Comparison of ENCODE assay signal across 8 mouse cellular contexts in the genomic region with DNA sequence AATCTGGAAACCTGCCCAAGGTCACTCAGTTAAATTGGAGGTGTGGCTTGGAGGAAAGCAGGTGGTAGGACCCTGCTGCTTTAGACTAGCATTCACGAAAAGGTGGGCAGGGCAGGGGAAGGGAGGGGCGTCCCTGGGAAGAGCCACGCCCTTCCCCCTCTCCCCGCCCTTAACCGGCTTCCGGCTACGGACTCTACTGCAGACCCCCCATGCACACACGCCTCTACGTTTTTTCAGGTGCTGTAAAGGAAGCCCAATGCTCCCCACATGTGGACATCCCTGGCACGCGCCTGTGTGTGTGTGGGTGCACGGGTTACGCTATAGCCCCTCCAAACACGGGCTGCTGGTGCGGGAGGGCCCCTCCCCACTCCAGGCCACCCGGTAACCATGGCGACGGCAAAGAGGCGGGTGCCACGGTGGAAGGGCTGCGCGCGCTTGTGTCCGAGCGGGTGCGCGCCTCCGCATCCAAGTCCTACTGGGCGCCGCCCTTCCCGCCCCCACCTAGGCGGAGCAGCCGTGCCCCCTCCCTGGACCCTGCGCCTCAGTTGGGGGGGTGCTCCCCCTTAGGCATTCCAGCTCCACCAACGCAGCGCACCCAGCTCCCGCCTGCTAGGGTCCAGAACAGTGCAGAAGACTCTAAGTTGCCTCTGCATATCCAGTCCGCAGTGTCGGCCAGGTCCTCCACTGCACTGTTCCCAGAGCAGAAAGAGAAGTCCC. TPM values are rescaled to one million over a fixed set of nuclear protein-coding genes. Genes with fewer than 3 reads are reported as not detected.
A peak's percentile ranks its signal among the peaks of the same experiment; 100 is the strongest.
DNase-seq lines count a peak whose midpoint lies in the region; ATAC-seq and TF ChIP-seq lines count a peak whose summit lies in the region.

No protein-coding gene starts in this region.

- no peak for TF ChIP-seq CTCF in small intestine, adult 2 months (IDR thresholded peaks at IDR 0.05; ENCODE audit: extremely low read depth, insufficient read length, insufficient replicate concordance, low read depth, low read length)

- no peak for TF ChIP-seq POLR2A in small intestine, adult 2 months (IDR thresholded peaks at IDR 0.05; ENCODE audit: low read depth, low read length)

- H3K27me3 ChIP-seq in intestine, embryonic 16.5 days (replicated peaks; ENCODE audit: control insufficient read depth, insufficient read depth, low read length), result no peaks in the 10 kb centered on the region
- H3K27me3 ChIP-seq in midbrain, embryonic 10.5 days (ENCODE audit: low read depth, poor library complexity, severe bottlenecking), result no peaks in the 10 kb centered on the region
- H3K27me3 ChIP-seq in small intestine, adult 2 months (ENCODE audit: control insufficient read depth, insufficient read depth, low read length), result no peaks in the 10 kb centered on the region

- DNase-seq in lung, adult 18-20 months, result peak; percentile 50 to 62
- no peak for DNase-seq in lung, postnatal 25 days (ENCODE audit: low spot score)
- peak; percentile 88 to 90 for DNase-seq in cerebellum, postnatal 10 days
- peak; percentile 51 for DNase-seq in gastrocnemius, postnatal 25 days
- DNase-seq in left cerebral cortex, postnatal 25 days (ENCODE audit: low spot score in 2 of 2), result peak; percentile 58 to 77
- peak; percentile 74 for DNase-seq in midbrain, embryonic 10.5 days (ENCODE audit: low spot score)

- intact Hi-C loops in left cerebral cortex, postnatal 25 days (cut with DNase I), result loop anchor here (2.0 kb wide), 1 partner anchor 30 kb away; a partner anchor contains a TSS

- peak overlapping the region; percentile 64 for H3K9ac ChIP-seq in intestine, embryonic 16.5 days (ENCODE audit: low read depth, low read length)

- H3K27ac ChIP-seq in intestine, embryonic 16.5 days (ENCODE audit: low read length), result peak overlapping the region; percentile 69
- H3K27ac ChIP-seq in midbrain, embryonic 10.5 days (replicated peaks), result peak overlapping the region; percentile 87
- no peak overlapping the region for H3K27ac ChIP-seq in small intestine, adult 2 months (ENCODE audit: insufficient read depth, low read depth, low read length)

- peak overlapping the region; percentile 88 for H3K4me2 ChIP-seq in intestine, embryonic 16.5 days (ENCODE audit: low read depth, low read length)

- H3K4me1 ChIP-seq in intestine, embryonic 16.5 days (ENCODE audit: control insufficient read depth, insufficient read depth, low read length), result peaks cover 66% of the 10 kb centered on the region
- H3K4me1 ChIP-seq in midbrain, embryonic 10.5 days, result peaks cover 60% of the 10 kb centered on the region
- peaks cover 47% of the 10 kb centered on the region for H3K4me1 ChIP-seq in small intestine, adult 2 months (ENCODE audit: control insufficient read depth, insufficient read depth, insufficient read length, low read length)

- WGBS in intestine, embryonic 16.5 days, result 1% methylated on average over 38 of the region's 39 CpGs
- WGBS in midbrain, embryonic 10.5 days, result under 1% methylated on average over 39 of the region's 39 CpGs
- WGBS in small intestine, adult 2 months, result 3% methylated on average over 39 of the region's 39 CpGs

- peak; percentile 77 for ATAC-seq in intestine, embryonic 16.5 days

- no peaks in the 10 kb centered on the region for H3K9me3 ChIP-seq in intestine, embryonic 16.5 days (ENCODE audit: control insufficient read depth, low read length)
- no peaks in the 10 kb centered on the region for H3K9me3 ChIP-seq in midbrain, embryonic 10.5 days (replicated peaks)

- peaks cover 4% of the 10 kb centered on the region; the same call in 1 of the 2 replicates for H3K36me3 ChIP-seq in intestine, embryonic 16.5 days (ENCODE audit: control insufficient read depth, insufficient read depth, low read length)
- peaks cover 82% of the 10 kb centered on the region for H3K36me3 ChIP-seq in midbrain, embryonic 10.5 days
- H3K36me3 ChIP-seq in small intestine, adult 2 months (ENCODE audit: control insufficient read depth, insufficient read depth, low read length), result peaks cover 19% of the 10 kb centered on the region

- H3K4me3 ChIP-seq in intestine, embryonic 16.5 days (ENCODE audit: low read length), result peak overlapping the region; percentile 52
- H3K4me3 ChIP-seq in midbrain, embryonic 10.5 days, result peak overlapping the region; percentile 65
- H3K4me3 ChIP-seq in small intestine, adult 2 months (ENCODE audit: low read depth, low read length), result peak overlapping the region; percentile 54

RNA-seq across cellular contexts. Expression of a gene that starts 30.5 kb away (rescaled TPM):
- total RNA-seq in gastrocnemius, postnatal 25 days (2021), result 1 to 10 TPM; 3.7 to 4.8 TPM
- polyA plus RNA-seq in intestine, embryonic 16.5 days (2015; fragmentation: Nextera tagmentation; extraction: Ambion mirVana), result 45.8 and 54.8 TPM in 2 replicates
- 100 to 1,000 TPM; 134 to 135 TPM for total RNA-seq in left cerebral cortex, postnatal 25 days (2021)
- polyA plus RNA-seq in midbrain, embryonic 10.5 days (2016; fragmentation: Nextera tagmentation; extraction: Ambion mirVana), result 94.4 and 103 TPM in 2 replicates
- polyA plus RNA-seq in small intestine, adult 2 months (2012; rRNA removed), result 133 and 257 TPM in 2 replicates
